Mouse (Mus musculus) frontal cortex, postnatal 14 days (tissue): ENCODE results near the gene Mgat4b.
"Not testable (repeated sequence)": the region's sequence is repeated elsewhere in the genome, so short reads cannot be mapped to it uniquely, and the experiment has no call there.

Experiments
- DNase-seq, 2 experiments: peaks; one replicate each; pipeline ENCODE4 v3.0.0; 2022; ENCODE audit warnings: low spot score in 2 of 2

The Mgat4b gene

GRCm38 (mm10) chr11:50210505-50211151, at the start of gene Mgat4b, which contains the start of gene Sqstm1:
Gene Mgat4b, plus strand, starts transcription at chr11:50210890.
Gene Sqstm1, minus strand, starts transcription at chr11:50210827.
- DNase-seq = peak; percentile 76

- DNase-seq = peak in 1 of 2 experiments; percentile 32
Measured at GRCm38 (mm10) chr11:50161578-50162304, 48.9 kb upstream of the Mgat4b start.

GRCm38 (mm10) chr11:50162338-50163050, 48.2 kb upstream of the Mgat4b start:
- no peak for DNase-seq

- DNase-seq = no peak
Measured at GRCm38 (mm10) chr11:50168352-50168751, 42.3 kb upstream of the Mgat4b start.

GRCm38 (mm10) chr11:50174111-50174729, 36.5 kb upstream of the Mgat4b start, which contains the start of gene Mrnip:
Gene Mrnip, plus strand, starts transcription at chr11:50174444.
- not testable (repeated sequence) for DNase-seq

GRCm38 (mm10) chr11:50174730-50175187, 35.9 kb upstream of the Mgat4b start:
- peak; percentile 94 to 95 for DNase-seq

GRCm38 (mm10) chr11:50176351-50176750, 34.3 kb upstream of the Mgat4b start:
- DNase-seq = no peak

- no peak for DNase-seq
Measured at GRCm38 (mm10) chr11:50177111-50177510, 33.6 kb upstream of the Mgat4b start.

GRCm38 (mm10) chr11:50178532-50179488, 31.9 kb upstream of the Mgat4b start:
- DNase-seq = no peak

- DNase-seq = no peak
Measured at GRCm38 (mm10) chr11:50180478-50181231, 30.0 kb upstream of the Mgat4b start.

- DNase-seq = no peak
Measured at GRCm38 (mm10) chr11:50182702-50183101, 28.0 kb upstream of the Mgat4b start.

- DNase-seq = no peak
Measured at GRCm38 (mm10) chr11:50184788-50185187, 25.9 kb upstream of the Mgat4b start.

GRCm38 (mm10) chr11:50188682-50189081, 22.0 kb upstream of the Mgat4b start:
- DNase-seq = no peak

GRCm38 (mm10) chr11:50190362-50190761, 20.3 kb upstream of the Mgat4b start:
- no peak for DNase-seq

- no peak for DNase-seq
Measured at GRCm38 (mm10) chr11:50192278-50192677, 18.4 kb upstream of the Mgat4b start.

GRCm38 (mm10) chr11:50194070-50194469, 16.6 kb upstream of the Mgat4b start:
- DNase-seq = no peak

GRCm38 (mm10) chr11:50194793-50195192, 15.9 kb upstream of the Mgat4b start:
- DNase-seq = no peak

- no peak for DNase-seq
Measured at GRCm38 (mm10) chr11:50197500-50197899, 13.2 kb upstream of the Mgat4b start.

GRCm38 (mm10) chr11:50198219-50198846, 12.4 kb upstream of the Mgat4b start:
- DNase-seq = no peak
